Mouse (Mus musculus) intestine, embryonic 15.5 days (tissue): ENCODE measurements around the gene Pam. TPM values are rescaled to one million over a fixed set of nuclear protein-coding genes. Genes with fewer than 3 reads are reported as not detected.

Experiments used
- ATAC-seq: fragments of 200-750 bp; cut with Nextera tagmentation; 2 replicates; pipeline ENCODE4 v1.8.0; 2017; ENCODE audit warnings: moderate TSS enrichment, moderate library complexity
- H3K27ac ChIP-seq: fragments of 300-500 bp; sonication (generic); 2 replicates; pipeline ENCODE4 v1.5.1; 2015; ENCODE audit warnings: mild to moderate bottlenecking, inconsistent platforms
- H3K27me3 ChIP-seq: fragments of 300-500 bp; sonication (generic); replicated peaks from 2 replicates; pipeline ENCODE4 v1.6.1; 2015; ENCODE audit warnings: inconsistent platforms
- H3K36me3 ChIP-seq: fragments of 300-500 bp; sonication (generic); 2 replicates; pipeline ENCODE4 v1.6.1; 2015; ENCODE audit warnings: inconsistent platforms
- H3K4me1 ChIP-seq: fragments of 300-500 bp; sonication (generic); replicated peaks from 2 replicates; pipeline ENCODE4 v1.6.1; 2015; ENCODE audit warnings: inconsistent platforms
- H3K4me2 ChIP-seq: fragments of 300-500 bp; sonication (generic); replicated peaks from 2 replicates; pipeline ENCODE4 v1.6.1; 2015; ENCODE audit warnings: mild to moderate bottlenecking, inconsistent platforms
- H3K4me3 ChIP-seq: fragments of 300-500 bp; sonication (generic); replicated peaks from 2 replicates; pipeline ENCODE4 v1.5.1; 2015; ENCODE audit warnings: inconsistent platforms
- H3K9ac ChIP-seq: fragments of 300-500 bp; sonication (generic); 2 replicates; pipeline ENCODE4 v1.6.1; 2015; ENCODE audit warnings: inconsistent platforms
- H3K9me3 ChIP-seq: fragments of 300-500 bp; sonication (generic); 2 replicates; pipeline ENCODE4 v1.6.1; 2016; ENCODE audit warnings: inconsistent platforms
- WGBS: fragments of 180-500 bp; shearing (Covaris S2); methylation state at CpG from one replicate; pipeline ENCODE4 v1.1.7; 2015; 5-methylcytosine and 5-hydroxymethylcytosine counted together
- polyA plus RNA-seq: library from polyadenylated mRNA; unstranded; fragments of >200 nt; fragmentation: Nextera tagmentation; extraction: Ambion mirVana; gene quantifications from 2 replicates; pipeline ENCODE4 v1.2.1, GENCODE M21; 2015

Pam gene
- polyA plus RNA-seq, 1 experiment from 2014 or later, result 60.8 TPM

GRCm38 (mm10) chr1:98097957-98098729 is 2.7 kb upstream of the Pam start:
- Histone ChIP-seq H3K9me3 (no peaks in the 10 kb centered on the region), H3K4me2 (no peak overlapping the region), H3K27me3 (no peaks in the 10 kb centered on the region), H3K4me3 (no peak overlapping the region), H3K27ac (no peak overlapping the region), H3K4me1 (peaks cover 12% of the 10 kb centered on the region; the same call in 1 of the 2 replicates), H3K36me3 (no peaks in the 10 kb centered on the region), H3K9ac (no peak overlapping the region)
- no peak for ATAC-seq
- WGBS, result 88% methylated on average over 11 of the region's 11 CpGs

- Histone ChIP-seq H3K4me2 (peak overlapping the region; percentile 88; the same call in 1 of the 2 replicates), H3K9me3 (no peaks in the 10 kb centered on the region), H3K27ac (no peak overlapping the region), H3K9ac (no peak overlapping the region), H3K4me3 (no peak overlapping the region; the same call in 1 of the 2 replicates), H3K36me3 (no peaks in the 10 kb centered on the region), H3K4me1 (peaks cover 12% of the 10 kb centered on the region; the same call in 1 of the 2 replicates), H3K27me3 (no peaks in the 10 kb centered on the region)
- no peak for ATAC-seq
- WGBS, result 38% methylated on average over 1 of the region's 1 CpGs
Observed at GRCm38 (mm10) chr1:98096396-98096935, 1.0 kb upstream of the Pam start.

- Histone ChIP-seq H3K9me3 (no peaks in the 10 kb centered on the region), H3K9ac (peak overlapping the region; percentile 85), H3K27me3 (no peaks in the 10 kb centered on the region), H3K4me1 (peaks cover 12% of the 10 kb centered on the region; the same call in 1 of the 2 replicates), H3K36me3 (no peaks in the 10 kb centered on the region), H3K4me3 (peak overlapping the region; percentile 64), H3K4me2 (peak overlapping the region; percentile 88), H3K27ac (peak overlapping the region; percentile 90)
- ATAC-seq, result no peak
- WGBS, result 27% methylated on average over 9 of the region's 9 CpGs
Observed at GRCm38 (mm10) chr1:98095991-98096330, 515 bp upstream of the Pam start.

- WGBS, result 1% methylated on average over 20 of the region's 20 CpGs
- H3K9me3 ChIP-seq, result no peaks in the 10 kb centered on the region
- peaks cover 12% of the 10 kb centered on the region; the same call in 1 of the 2 replicates for H3K4me1 ChIP-seq
- no peaks in the 10 kb centered on the region for H3K36me3 ChIP-seq
- H3K4me2 ChIP-seq, result peak overlapping the region; percentile 88
- ATAC-seq, result peak; percentile 42; the same call in 1 of the 2 replicates
- H3K9ac ChIP-seq, result peak overlapping the region; percentile 85
- peak overlapping the region; percentile 90 for H3K27ac ChIP-seq
- H3K4me3 ChIP-seq, result peak overlapping the region; percentile 64
- no peaks in the 10 kb centered on the region for H3K27me3 ChIP-seq
Observed at GRCm38 (mm10) chr1:98094811-98095245, 618 bp downstream of the Pam start.

GRCm38 (mm10) chr1:98089336-98089975 is 6.0 kb downstream of the Pam start:
- no peaks in the 10 kb centered on the region for H3K36me3 ChIP-seq
- 85% methylated on average over 5 of the region's 5 CpGs for WGBS
- no peaks in the 10 kb centered on the region for H3K27me3 ChIP-seq
- H3K4me2 ChIP-seq, result no peak overlapping the region
- H3K4me1 ChIP-seq, result peaks cover 4% of the 10 kb centered on the region
- no peak overlapping the region for H3K9ac ChIP-seq
- no peak for ATAC-seq
- H3K4me3 ChIP-seq, result no peak overlapping the region
- no peak overlapping the region for H3K27ac ChIP-seq
- no peaks in the 10 kb centered on the region for H3K9me3 ChIP-seq

GRCm38 (mm10) chr1:98086456-98086855 is 9.0 kb downstream of the Pam start:
- WGBS, result 56% methylated on average over 3 of the region's 3 CpGs
- no peak for ATAC-seq

GRCm38 (mm10) chr1:98084596-98085274 is 10.7 kb downstream of the Pam start:
- no peaks in the 10 kb centered on the region for H3K36me3 ChIP-seq
- H3K4me2 ChIP-seq, result no peak overlapping the region
- no peak overlapping the region for H3K9ac ChIP-seq
- no peak overlapping the region for H3K4me3 ChIP-seq
- ATAC-seq, result peak; percentile 56
- no peaks in the 10 kb centered on the region for H3K27me3 ChIP-seq
- WGBS, result 68% methylated on average over 13 of the region's 13 CpGs
- no peaks in the 10 kb centered on the region for H3K9me3 ChIP-seq
- no peak overlapping the region for H3K27ac ChIP-seq
- peaks cover 7% of the 10 kb centered on the region for H3K4me1 ChIP-seq

More at GRCm38 (mm10) chr1:98086456-98086855, 9.0 kb downstream of the Pam start:
- Histone ChIP-seq H3K9me3 (no peaks in the 10 kb centered on the region), H3K4me1 (peaks cover 7% of the 10 kb centered on the region), H3K4me2 (no peak overlapping the region), H3K36me3 (no peaks in the 10 kb centered on the region), H3K4me3 (no peak overlapping the region), H3K27ac (no peak overlapping the region), H3K9ac (no peak overlapping the region), H3K27me3 (no peaks in the 10 kb centered on the region)

- H3K9ac ChIP-seq, result no peak overlapping the region
- no peak overlapping the region for H3K4me2 ChIP-seq
- H3K27ac ChIP-seq, result no peak overlapping the region
- peaks cover 7% of the 10 kb centered on the region for H3K4me1 ChIP-seq
- WGBS, result 72% methylated on average over 3 of the region's 3 CpGs
- no peaks in the 10 kb centered on the region for H3K27me3 ChIP-seq
- H3K36me3 ChIP-seq, result no peaks in the 10 kb centered on the region
- no peaks in the 10 kb centered on the region for H3K9me3 ChIP-seq
- no peak overlapping the region for H3K4me3 ChIP-seq
- no peak for ATAC-seq
Observed at GRCm38 (mm10) chr1:98083508-98083907, 11.9 kb downstream of the Pam start.

GRCm38 (mm10) chr1:98082988-98083387 is 12.5 kb downstream of the Pam start:
- H3K4me2 ChIP-seq, result no peak overlapping the region
- 93% methylated on average over 6 of the region's 6 CpGs for WGBS
- no peak overlapping the region for H3K4me3 ChIP-seq
- peaks cover 7% of the 10 kb centered on the region for H3K4me1 ChIP-seq
- no peak overlapping the region for H3K9ac ChIP-seq
- no peaks in the 10 kb centered on the region for H3K9me3 ChIP-seq
- H3K27ac ChIP-seq, result no peak overlapping the region
- no peaks in the 10 kb centered on the region for H3K36me3 ChIP-seq
- ATAC-seq, result no peak
- no peaks in the 10 kb centered on the region for H3K27me3 ChIP-seq

GRCm38 (mm10) chr1:98080431-98080830 is 15.0 kb downstream of the Pam start:
- Histone ChIP-seq H3K4me1 (peaks cover 7% of the 10 kb centered on the region), H3K4me3 (no peak overlapping the region), H3K4me2 (no peak overlapping the region), H3K9ac (no peak overlapping the region), H3K9me3 (no peaks in the 10 kb centered on the region), H3K27ac (no peak overlapping the region), H3K36me3 (no peaks in the 10 kb centered on the region), H3K27me3 (no peaks in the 10 kb centered on the region)
- 74% methylated on average over 2 of the region's 2 CpGs for WGBS
- ATAC-seq, result no peak

GRCm38 (mm10) chr1:98079640-98080039 is 15.8 kb downstream of the Pam start:
- 61% methylated on average over 7 of the region's 7 CpGs for WGBS
- Histone ChIP-seq H3K4me2 (no peak overlapping the region), H3K4me3 (no peak overlapping the region), H3K27ac (no peak overlapping the region), H3K4me1 (peaks cover 5% of the 10 kb centered on the region), H3K36me3 (no peaks in the 10 kb centered on the region), H3K9me3 (no peaks in the 10 kb centered on the region), H3K9ac (no peak overlapping the region), H3K27me3 (no peaks in the 10 kb centered on the region)
- ATAC-seq, result no peak

- Histone ChIP-seq H3K27me3 (no peaks in the 10 kb centered on the region), H3K4me3 (no peak overlapping the region), H3K27ac (no peak overlapping the region), H3K9ac (no peak overlapping the region), H3K4me1 (0 out of 2 replicates have a peak, but pooled peaks cover 4% of the 10 kb centered on the region), H3K36me3 (no peaks in the 10 kb centered on the region), H3K4me2 (no peak overlapping the region), H3K9me3 (no peaks in the 10 kb centered on the region)
- no peak for ATAC-seq
- 93% methylated on average over 7 of the region's 7 CpGs for WGBS
Observed at GRCm38 (mm10) chr1:98078735-98079134, 16.7 kb downstream of the Pam start.
